Mouse (Mus musculus) lung, postnatal 10 days (tissue): ENCODE data around the gene Gm6034.
"Not testable (repeated sequence)": the region's sequence is repeated elsewhere in the genome, so short reads cannot be mapped to it uniquely, and the experiment has no call there.

Experiments
- DNase-seq: peaks from one replicate; pipeline ENCODE4 v3.0.0; 2021

Gm6034 gene

GRCm38 (mm10) chr17:36023710-36024654 is 18.8 kb upstream of the Gm6034 start:
- peak; percentile 60 for DNase-seq

- no peak for DNase-seq
Observed at GRCm38 (mm10) chr17:36025197-36025596, 17.6 kb upstream of the Gm6034 start.

- DNase-seq: no peak
Observed at GRCm38 (mm10) chr17:36025901-36026300, 16.9 kb upstream of the Gm6034 start.

- no peak for DNase-seq
Observed at GRCm38 (mm10) chr17:36027663-36028062, 15.1 kb upstream of the Gm6034 start.

GRCm38 (mm10) chr17:36028879-36029619 is 13.7 kb upstream of the Gm6034 start:
- no peak for DNase-seq

- DNase-seq: not testable (repeated sequence)
Observed at GRCm38 (mm10) chr17:36030046-36030702, 12.6 kb upstream of the Gm6034 start.

GRCm38 (mm10) chr17:36030703-36031582 is 11.8 kb upstream of the Gm6034 start:
- DNase-seq: not testable (repeated sequence)

- DNase-seq: peak; percentile 72
Observed at GRCm38 (mm10) chr17:36031583-36032331, 11.0 kb upstream of the Gm6034 start.

GRCm38 (mm10) chr17:36032351-36032875 is 10.3 kb upstream of the Gm6034 start, which contains the start of gene H2-T23:
H2-T23 (minus strand) TSS chr17:36032855.
- DNase-seq: peak; percentile 73

GRCm38 (mm10) chr17:36034524-36034923 is 8.2 kb upstream of the Gm6034 start:
- not testable (repeated sequence) for DNase-seq

GRCm38 (mm10) chr17:36035010-36035638 is 7.6 kb upstream of the Gm6034 start:
- peak; percentile 75 for DNase-seq

GRCm38 (mm10) chr17:36036126-36036525 is 6.6 kb upstream of the Gm6034 start:
- not testable (repeated sequence) for DNase-seq

- DNase-seq: not testable (repeated sequence)
Observed at GRCm38 (mm10) chr17:36040604-36041003, 2.2 kb upstream of the Gm6034 start.

GRCm38 (mm10) chr17:36042055-36042454 is 706 bp upstream of the Gm6034 start:
- peak; percentile 50 for DNase-seq

GRCm38 (mm10) chr17:36043286-36043685 is 525 bp downstream of the Gm6034 start:
- DNase-seq: no peak

- DNase-seq: not testable (repeated sequence)
Observed at GRCm38 (mm10) chr17:36057927-36058326, 15.2 kb downstream of the Gm6034 start.

- not testable (repeated sequence) for DNase-seq
Observed at GRCm38 (mm10) chr17:36058362-36058761, 15.6 kb downstream of the Gm6034 start, which contains the start of gene Gm11127. Gm11127 (minus strand) TSS chr17:36058371.

- peak; percentile 92 for DNase-seq
Observed at GRCm38 (mm10) chr17:36060829-36061228, 18.1 kb downstream of the Gm6034 start.

- DNase-seq: not testable (repeated sequence)
Observed at GRCm38 (mm10) chr17:36081901-36082300, 39.1 kb downstream of the Gm6034 start.
